Mouse (Mus musculus) hindbrain, embryonic 11.5 days (tissue): ENCODE results near the gene Gm48551. TPM values are rescaled to one million over a fixed set of nuclear protein-coding genes. Genes with fewer than 3 reads are reported as not detected.

ENCODE experiments used
- ATAC-seq: fragments of 200-750 bp; cut with Nextera tagmentation; 2 replicates; pipeline ENCODE4 v1.8.0; 2017; ENCODE audit warnings: mild to moderate bottlenecking, moderate TSS enrichment, moderate library complexity; ENCODE audit not compliant: low FRiP score
- DNase-seq: peaks from one replicate; pipeline ENCODE4 v3.0.0-alpha.2; 2015; ENCODE audit warnings: low spot score
- H3K27ac ChIP-seq: fragments of 300-500 bp; sonication (generic); 2 replicates; pipeline ENCODE4 v1.5.1; 2014; ENCODE audit warnings: mild to moderate bottlenecking, low read depth, low read length
- H3K27me3 ChIP-seq: fragments of 300-500 bp; sonication (generic); 2 replicates; pipeline ENCODE4 v1.6.1; 2014; ENCODE audit warnings: mild to moderate bottlenecking, low read length, moderate library complexity, mixed read lengths; ENCODE audit not compliant: control insufficient read depth, insufficient read depth
- H3K36me3 ChIP-seq: fragments of 300-500 bp; sonication (generic); 2 replicates; pipeline ENCODE4 v1.6.1; 2014; ENCODE audit warnings: mild to moderate bottlenecking, low read length, moderate library complexity, mixed read lengths; ENCODE audit not compliant: control insufficient read depth, insufficient read depth
- H3K4me1 ChIP-seq: fragments of 300-500 bp; sonication (generic); replicated peaks from 2 replicates; pipeline ENCODE4 v1.6.1; 2014; ENCODE audit warnings: low read length, mixed read lengths; ENCODE audit not compliant: control insufficient read depth, insufficient read depth
- H3K4me2 ChIP-seq: fragments of 300-500 bp; sonication (generic); replicated peaks from 2 replicates; pipeline ENCODE4 v1.6.1; 2014; ENCODE audit warnings: mild to moderate bottlenecking, low read depth, low read length
- H3K4me3 ChIP-seq: fragments of 300-500 bp; sonication (generic); 2 replicates; pipeline ENCODE4 v1.5.1; 2014; ENCODE audit warnings: low read depth, low read length
- H3K9ac ChIP-seq: fragments of 300-500 bp; sonication (generic); 2 replicates; pipeline ENCODE4 v1.6.1; 2014; ENCODE audit warnings: low read depth, low read length
- H3K9me3 ChIP-seq: fragments of 300-500 bp; sonication (generic); 2 replicates; pipeline ENCODE4 v1.6.1; 2016; ENCODE audit warnings: low read length; ENCODE audit not compliant: control insufficient read depth
- WGBS: fragments of 180-500 bp; shearing (Covaris S2); extraction: QIAGEN DNeasy Blood & Tissue Kit; methylation state at CpG from one replicate; pipeline ENCODE4 v1.1.7; 2014; 5-methylcytosine and 5-hydroxymethylcytosine counted together
- polyA plus RNA-seq: library from polyadenylated mRNA; unstranded; fragments of >200 nt; fragmentation: Nextera tagmentation; extraction: Ambion mirVana; gene quantifications from 2 replicates; pipeline ENCODE4 v1.2.1, GENCODE M21; 2014

Gm48551 gene
- polyA plus RNA-seq, 1 experiment from 2014 or later: 2.2 TPM

DNA sequence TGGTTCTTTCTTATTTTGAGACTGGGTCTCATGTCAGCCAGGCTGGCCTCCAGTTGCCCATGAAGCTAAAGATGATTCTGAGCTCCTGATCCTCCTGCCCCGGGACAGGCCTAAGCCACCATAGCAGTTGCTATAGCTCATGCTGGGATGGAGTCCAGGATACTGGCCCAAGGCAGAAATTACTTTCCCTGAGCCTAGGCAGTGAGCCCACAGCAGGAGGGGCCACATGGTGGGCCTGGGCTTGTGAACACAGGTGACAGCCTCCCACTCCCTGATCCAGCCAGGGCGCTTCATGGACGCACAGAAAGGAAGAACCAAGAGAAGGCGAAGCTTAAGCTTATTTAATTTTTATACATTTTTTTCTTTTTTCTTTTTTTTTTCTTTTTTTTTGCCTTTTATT lies 11.6 kb downstream of the Gm48551 start:
- Histone ChIP-seq H3K27ac (no peak overlapping the region), H3K4me3 (no peak overlapping the region), H3K4me2 (no peak overlapping the region), H3K36me3 (no peaks in the 10 kb centered on the region), H3K4me1 (peaks cover 7% of the 10 kb centered on the region), H3K27me3 (peaks cover 6% of the 10 kb centered on the region; the same call in 1 of the 2 replicates), H3K9me3 (no peaks in the 10 kb centered on the region), H3K9ac (no peak overlapping the region)
- no peak for ATAC-seq
- 82% methylated on average over 4 of the region's 4 CpGs for WGBS
- no peak for DNase-seq

DNA sequence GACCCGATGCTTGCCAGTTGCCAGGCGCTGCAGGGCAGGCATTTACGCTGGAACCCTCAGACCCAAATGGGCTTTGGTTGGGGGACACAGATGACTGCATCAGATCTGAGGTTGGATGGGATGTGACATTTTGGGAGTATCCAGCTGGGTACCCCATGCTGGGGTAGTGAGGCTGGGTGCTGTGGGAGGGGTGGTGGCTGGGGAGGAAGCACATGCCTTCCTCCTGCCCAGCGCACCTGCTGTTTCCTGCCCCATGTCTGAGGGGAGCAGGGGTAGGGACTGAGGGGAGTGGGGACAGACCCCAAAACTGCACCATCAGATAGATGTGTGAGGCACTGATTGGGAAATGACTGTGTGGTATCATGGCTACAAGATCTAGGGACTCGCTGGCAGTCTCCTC lies 12.5 kb downstream of the Gm48551 start:
- no peak for DNase-seq
- Histone ChIP-seq H3K4me2 (no peak overlapping the region), H3K27ac (no peak overlapping the region), H3K4me1 (peaks cover 15% of the 10 kb centered on the region), H3K36me3 (no peaks in the 10 kb centered on the region), H3K27me3 (peaks cover 6% of the 10 kb centered on the region; the same call in 1 of the 2 replicates), H3K9me3 (no peaks in the 10 kb centered on the region), H3K9ac (peak overlapping the region; percentile 21; the same call in 1 of the 2 replicates), H3K4me3 (no peak overlapping the region)
- 60% methylated on average over 5 of the region's 5 CpGs for WGBS
- ATAC-seq: no peak

DNA sequence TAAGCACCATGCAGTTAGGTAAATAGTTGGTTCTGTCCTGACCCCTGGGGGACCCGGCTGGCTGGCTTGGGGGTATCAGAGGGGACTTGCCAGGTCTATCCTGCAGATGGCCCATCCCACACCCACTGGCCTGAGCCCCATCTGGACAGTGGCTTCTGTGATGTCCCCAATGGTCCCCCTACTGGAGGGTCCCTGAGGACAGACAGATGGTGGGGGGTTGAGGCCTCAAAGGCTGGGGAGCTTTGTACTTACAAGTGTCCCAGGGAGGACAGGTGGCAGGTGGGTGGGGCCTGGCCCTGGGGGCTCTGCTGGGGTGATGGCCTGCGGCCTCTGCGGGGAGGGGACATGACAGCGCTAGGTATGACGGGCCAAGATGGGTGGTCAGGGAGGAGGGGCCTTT lies 15.0 kb downstream of the Gm48551 start:
- Histone ChIP-seq H3K4me3 (no peak overlapping the region), H3K9ac (no peak overlapping the region), H3K27ac (no peak overlapping the region), H3K4me1 (peaks cover 26% of the 10 kb centered on the region), H3K27me3 (peaks cover 8% of the 10 kb centered on the region; the same call in 1 of the 2 replicates), H3K4me2 (no peak overlapping the region), H3K36me3 (no peaks in the 10 kb centered on the region), H3K9me3 (no peaks in the 10 kb centered on the region)
- WGBS: 50% methylated on average over 5 of the region's 5 CpGs
- ATAC-seq (no peak), DNase-seq (no peak)

DNA sequence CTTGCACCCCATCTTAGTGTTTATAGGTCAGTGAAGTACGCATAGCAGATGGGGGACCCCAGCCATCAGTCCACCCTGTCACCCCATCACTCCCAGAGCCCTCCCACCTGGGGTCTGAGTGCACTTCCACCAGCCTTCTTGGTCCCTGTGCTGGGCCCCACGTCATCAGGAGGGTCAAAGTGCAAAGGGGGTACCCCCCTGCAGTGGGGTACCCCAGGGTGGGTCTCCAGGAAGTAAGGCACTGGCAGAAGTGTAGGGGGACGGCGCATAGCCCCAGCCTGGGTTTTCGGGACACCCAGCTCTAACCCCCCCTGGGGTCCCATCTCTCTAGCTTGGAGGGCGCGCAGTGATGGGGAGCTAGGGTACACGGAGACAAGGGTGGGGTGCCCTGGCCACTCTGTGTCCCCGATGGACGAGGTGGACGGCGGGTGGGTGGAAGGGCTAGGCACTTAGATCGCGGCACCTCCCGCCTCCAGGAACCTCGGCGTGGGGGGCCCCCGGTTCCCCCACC lies 15.6 kb downstream of the Gm48551 start:
- WGBS: 72% methylated on average over 14 of the region's 18 CpGs
- H3K9ac ChIP-seq: 0 out of 2 replicates have a peak overlapping the region, but pooled peaks have one; percentile 25
- H3K36me3 ChIP-seq: no peaks in the 10 kb centered on the region
- no peaks in the 10 kb centered on the region for H3K9me3 ChIP-seq
- H3K4me1 ChIP-seq: peaks cover 26% of the 10 kb centered on the region
- H3K27ac ChIP-seq: no peak overlapping the region
- no peak for ATAC-seq
- no peak overlapping the region for H3K4me2 ChIP-seq
- DNase-seq: no peak
- no peak overlapping the region for H3K4me3 ChIP-seq
- peaks cover 8% of the 10 kb centered on the region; the same call in 1 of the 2 replicates for H3K27me3 ChIP-seq

DNA sequence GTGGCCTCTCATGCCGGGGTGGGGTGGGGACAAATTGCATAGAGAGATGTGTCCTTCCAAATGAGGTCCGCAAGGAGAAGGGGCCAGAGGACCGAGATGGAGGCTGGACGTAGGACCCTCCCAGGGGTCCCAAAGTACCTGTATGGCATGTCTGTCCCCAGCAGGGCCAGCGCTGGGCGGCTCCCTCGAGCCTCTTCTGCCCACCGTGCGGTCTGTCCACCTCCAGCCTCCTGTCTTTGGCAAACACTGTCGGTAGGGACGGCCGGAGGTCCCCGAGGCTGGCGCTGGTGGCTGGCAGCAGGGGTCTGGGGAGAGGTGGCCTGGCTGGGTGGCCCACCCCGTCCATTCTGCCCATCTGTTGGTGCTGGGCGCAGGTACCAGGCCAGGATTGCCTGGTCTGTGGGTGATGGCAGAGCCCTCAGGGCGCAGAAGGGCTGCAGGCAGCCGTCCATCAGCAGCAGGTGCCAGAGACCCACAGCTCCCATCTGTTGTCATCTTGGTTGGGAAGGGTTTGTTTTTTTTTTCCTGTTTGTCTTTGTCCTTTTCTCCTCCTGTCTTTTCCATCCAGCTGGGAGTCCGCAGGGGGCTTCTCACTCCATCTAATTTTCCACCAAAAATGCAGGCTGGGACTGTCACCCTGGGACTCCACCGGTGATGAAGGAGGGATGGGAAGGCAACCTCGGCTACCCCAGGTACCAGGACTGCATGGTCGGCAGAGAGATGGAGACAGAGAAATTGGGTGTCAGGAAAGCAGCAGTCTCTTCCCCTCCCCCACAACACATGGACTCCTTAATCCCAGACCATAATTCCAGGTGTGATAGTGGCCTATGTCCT lies 16.3 kb downstream of the Gm48551 start:
- Histone ChIP-seq H3K9ac (0 out of 2 replicates have a peak overlapping the region, but pooled peaks have one; percentile 25), H3K27me3 (peaks cover 8% of the 10 kb centered on the region)

DNA sequence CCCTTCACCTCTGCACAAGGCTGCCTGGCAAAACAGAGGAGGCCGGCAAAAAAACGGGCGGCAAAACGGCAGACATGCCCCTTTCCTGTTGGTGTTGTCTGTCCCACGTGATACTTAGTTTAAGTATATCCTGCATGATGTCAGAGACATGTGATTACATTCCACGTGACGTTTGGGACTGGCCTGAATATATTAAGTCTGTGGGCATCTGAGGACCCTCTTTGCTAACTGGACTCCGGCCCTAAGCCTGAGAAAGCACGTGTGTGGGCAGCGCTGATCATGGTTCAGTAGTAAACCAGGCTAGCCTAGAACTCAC lies 16.9 kb downstream of the Gm48551 start:
- Histone ChIP-seq H3K4me2 (no peak overlapping the region), H3K27me3 (peaks cover 8% of the 10 kb centered on the region)
- 24% methylated on average over 10 of the region's 10 CpGs for WGBS

More for the DNA sequence above, 16.3 kb downstream of the Gm48551 start:
- no peak for ATAC-seq
- peaks cover 26% of the 10 kb centered on the region for H3K4me1 ChIP-seq
- peak overlapping the region; percentile 96 for H3K27ac ChIP-seq
- H3K9me3 ChIP-seq: no peaks in the 10 kb centered on the region
- H3K4me3 ChIP-seq: peak overlapping the region; percentile 13; the same call in 1 of the 2 replicates
- 37% methylated on average over 22 of the region's 22 CpGs for WGBS
- no peaks in the 10 kb centered on the region for H3K36me3 ChIP-seq
- DNase-seq: no peak
- H3K4me2 ChIP-seq: peak overlapping the region; percentile 8; the same call in 1 of the 2 replicates

GRCm38 (mm10) chr10:81401521-81402226 lies 17.4 kb downstream of the Gm48551 start:
- WGBS: 4% methylated on average over 18 of the region's 18 CpGs
- ATAC-seq: peak; percentile 87
- Histone ChIP-seq H3K27ac (peak overlapping the region; percentile 96), H3K9ac (peak overlapping the region; percentile 52; the same call in 1 of the 2 replicates), H3K4me1 (peaks cover 26% of the 10 kb centered on the region), H3K27me3 (peaks cover 11% of the 10 kb centered on the region), H3K4me2 (peak overlapping the region; percentile 27), H3K4me3 (0 out of 2 replicates have a peak overlapping the region, but pooled peaks have one; percentile 6), H3K9me3 (no peaks in the 10 kb centered on the region), H3K36me3 (no peaks in the 10 kb centered on the region)
- DNase-seq: peak; percentile 84

More for the DNA sequence above, 16.9 kb downstream of the Gm48551 start:
- H3K4me3 ChIP-seq: no peak overlapping the region
- ATAC-seq (peak; percentile 18), DNase-seq (peak; percentile 64)
- no peaks in the 10 kb centered on the region for H3K9me3 ChIP-seq
- H3K9ac ChIP-seq: peak overlapping the region; percentile 52; the same call in 1 of the 2 replicates
- H3K4me1 ChIP-seq: peaks cover 26% of the 10 kb centered on the region
- peak overlapping the region; percentile 96 for H3K27ac ChIP-seq
- H3K36me3 ChIP-seq: no peaks in the 10 kb centered on the region

DNA sequence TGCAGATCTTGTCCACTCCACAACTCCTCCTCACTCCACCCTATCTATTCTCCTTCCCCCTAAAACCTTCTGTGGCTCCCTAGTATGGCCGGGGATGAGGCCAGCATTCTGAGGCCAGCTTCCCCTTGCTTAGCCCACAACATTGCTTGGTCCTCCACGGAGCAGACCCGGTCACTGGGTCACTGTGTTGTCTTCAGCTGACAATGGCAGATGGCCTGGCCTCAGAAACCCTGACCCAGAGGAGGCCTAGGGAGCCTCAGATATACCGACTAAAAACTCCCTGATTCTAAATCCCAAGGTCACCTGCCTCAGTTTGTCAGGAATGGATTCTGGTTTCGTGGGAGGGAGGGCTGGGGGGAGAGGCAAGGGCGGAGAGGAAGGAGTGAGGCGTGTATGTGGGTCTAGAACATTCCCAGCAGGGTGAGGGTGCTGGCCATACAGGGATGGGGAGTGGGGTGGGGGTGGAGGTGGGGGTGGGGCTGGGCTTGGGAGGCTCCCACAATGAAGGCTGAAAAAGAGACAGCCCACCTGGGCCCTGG lies 18.0 kb downstream of the Gm48551 start:
- no peaks in the 10 kb centered on the region for H3K36me3 ChIP-seq
- 16% methylated on average over 7 of the region's 7 CpGs for WGBS
- H3K4me1 ChIP-seq: peaks cover 32% of the 10 kb centered on the region
- no peak for DNase-seq
- peak overlapping the region; percentile 27 for H3K4me2 ChIP-seq
- H3K9ac ChIP-seq: peak overlapping the region; percentile 52
- H3K27ac ChIP-seq: peak overlapping the region; percentile 96
- peak; percentile 5 for ATAC-seq
- 0 out of 2 replicates have a peak overlapping the region, but pooled peaks have one; percentile 6 for H3K4me3 ChIP-seq
- H3K27me3 ChIP-seq: peaks cover 17% of the 10 kb centered on the region
- no peaks in the 10 kb centered on the region for H3K9me3 ChIP-seq
